Mouse (Mus musculus) intestine, embryonic 15.5 days (tissue): ENCODE data around the gene Gm20662. TPM values are rescaled to one million over a fixed set of nuclear protein-coding genes. Genes with fewer than 3 reads are reported as not detected.

Experiments used
- ATAC-seq: fragments of 200-750 bp; cut with Nextera tagmentation; 2 replicates; pipeline ENCODE4 v1.8.0; 2017; ENCODE audit warnings: moderate TSS enrichment, moderate library complexity
- H3K27ac ChIP-seq: fragments of 300-500 bp; sonication (generic); 2 replicates; pipeline ENCODE4 v1.5.1; 2015; ENCODE audit warnings: mild to moderate bottlenecking, inconsistent platforms
- H3K27me3 ChIP-seq: fragments of 300-500 bp; sonication (generic); replicated peaks from 2 replicates; pipeline ENCODE4 v1.6.1; 2015; ENCODE audit warnings: inconsistent platforms
- H3K36me3 ChIP-seq: fragments of 300-500 bp; sonication (generic); 2 replicates; pipeline ENCODE4 v1.6.1; 2015; ENCODE audit warnings: inconsistent platforms
- H3K4me1 ChIP-seq: fragments of 300-500 bp; sonication (generic); replicated peaks from 2 replicates; pipeline ENCODE4 v1.6.1; 2015; ENCODE audit warnings: inconsistent platforms
- H3K4me2 ChIP-seq: fragments of 300-500 bp; sonication (generic); replicated peaks from 2 replicates; pipeline ENCODE4 v1.6.1; 2015; ENCODE audit warnings: mild to moderate bottlenecking, inconsistent platforms
- H3K4me3 ChIP-seq: fragments of 300-500 bp; sonication (generic); replicated peaks from 2 replicates; pipeline ENCODE4 v1.5.1; 2015; ENCODE audit warnings: inconsistent platforms
- H3K9ac ChIP-seq: fragments of 300-500 bp; sonication (generic); 2 replicates; pipeline ENCODE4 v1.6.1; 2015; ENCODE audit warnings: inconsistent platforms
- H3K9me3 ChIP-seq: fragments of 300-500 bp; sonication (generic); 2 replicates; pipeline ENCODE4 v1.6.1; 2016; ENCODE audit warnings: inconsistent platforms
- WGBS: fragments of 180-500 bp; shearing (Covaris S2); methylation state at CpG from one replicate; pipeline ENCODE4 v1.1.7; 2015; 5-methylcytosine and 5-hydroxymethylcytosine counted together
- polyA plus RNA-seq: library from polyadenylated mRNA; unstranded; fragments of >200 nt; fragmentation: Nextera tagmentation; extraction: Ambion mirVana; gene quantifications from 2 replicates; pipeline ENCODE4 v1.2.1, GENCODE M21; 2015

Gm20662 gene
- polyA plus RNA-seq, 1 experiment from 2014 or later = 0.10 TPM

DNA sequence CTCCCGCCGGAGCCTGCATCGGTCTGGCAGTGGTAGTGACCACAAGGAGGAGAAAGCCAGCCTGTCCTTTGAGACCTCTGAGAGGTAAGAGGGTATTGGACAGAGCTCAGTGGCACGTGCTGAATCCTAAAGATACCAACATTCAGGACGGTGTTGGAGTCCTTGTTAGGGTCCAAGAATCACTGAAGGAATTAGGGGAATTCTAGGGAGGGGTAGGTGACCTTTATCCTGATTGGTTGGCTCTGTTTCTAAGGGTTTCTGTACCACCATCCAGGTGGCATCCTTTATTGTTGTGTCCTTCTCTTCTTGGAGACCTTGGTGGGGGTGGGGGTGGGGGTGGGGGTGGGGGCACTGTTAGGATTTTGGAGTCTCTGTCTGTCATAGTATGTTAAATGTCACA, 36.0 kb downstream of the Gm20662 start:
- WGBS = 93% methylated on average over 5 of the region's 5 CpGs
- no peak for ATAC-seq
- H3K27ac ChIP-seq = no peak overlapping the region
- H3K27me3 ChIP-seq = no peaks in the 10 kb centered on the region
- no peaks in the 10 kb centered on the region for H3K4me1 ChIP-seq
- H3K4me2 ChIP-seq = no peak overlapping the region
- no peak overlapping the region for H3K9ac ChIP-seq
- H3K9me3 ChIP-seq = no peaks in the 10 kb centered on the region
- no peak overlapping the region for H3K4me3 ChIP-seq
- H3K36me3 ChIP-seq = peaks cover 24% of the 10 kb centered on the region

DNA sequence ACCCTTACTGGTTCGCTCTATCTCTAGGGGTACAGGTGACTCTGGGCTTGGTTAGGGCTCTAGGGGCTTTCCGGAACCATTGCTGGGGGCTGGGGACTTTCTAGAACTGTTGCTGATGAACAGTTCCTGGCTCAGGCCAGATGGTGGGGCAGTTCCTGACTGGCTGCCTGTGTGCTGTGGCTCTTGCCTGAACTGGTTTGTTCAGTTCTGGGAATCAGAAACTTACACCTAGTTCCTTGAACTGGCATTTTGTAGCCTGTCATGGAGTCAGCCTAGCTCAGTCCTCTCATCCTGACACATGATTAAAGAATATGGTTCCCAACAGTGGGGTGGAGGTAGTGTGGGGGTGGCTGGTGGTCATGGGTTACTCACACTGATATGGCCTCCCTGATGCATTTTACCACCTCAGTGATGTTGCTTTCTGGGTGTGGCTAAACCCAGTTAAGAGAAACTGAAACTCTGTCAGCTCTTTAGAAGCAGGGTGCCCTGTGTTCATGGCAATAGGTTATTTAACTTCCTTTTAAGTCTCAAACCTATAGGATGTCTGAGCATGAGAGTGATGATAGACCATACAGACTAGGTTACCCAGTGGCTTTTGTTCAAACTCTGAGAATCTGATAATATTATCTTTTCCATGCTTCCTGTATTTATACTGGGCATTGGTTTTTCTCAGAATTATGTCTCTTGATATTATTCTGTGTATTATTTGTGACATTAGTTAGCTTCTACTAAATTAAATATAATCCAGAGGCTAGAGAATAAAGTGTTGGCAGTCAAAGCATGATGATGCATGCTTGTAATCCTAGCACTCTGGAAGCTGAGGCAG, 39.4 kb downstream of the Gm20662 start:
- Histone ChIP-seq H3K27me3 (no peaks in the 10 kb centered on the region), H3K4me3 (no peak overlapping the region), H3K4me2 (no peak overlapping the region), H3K4me1 (no peaks in the 10 kb centered on the region), H3K9ac (no peak overlapping the region), H3K9me3 (no peaks in the 10 kb centered on the region), H3K36me3 (peaks cover 20% of the 10 kb centered on the region), H3K27ac (0 out of 2 replicates have a peak overlapping the region, but pooled peaks have one; percentile 3)
- ATAC-seq = peak; percentile 83
- WGBS = 90% methylated on average over 2 of the region's 2 CpGs

DNA sequence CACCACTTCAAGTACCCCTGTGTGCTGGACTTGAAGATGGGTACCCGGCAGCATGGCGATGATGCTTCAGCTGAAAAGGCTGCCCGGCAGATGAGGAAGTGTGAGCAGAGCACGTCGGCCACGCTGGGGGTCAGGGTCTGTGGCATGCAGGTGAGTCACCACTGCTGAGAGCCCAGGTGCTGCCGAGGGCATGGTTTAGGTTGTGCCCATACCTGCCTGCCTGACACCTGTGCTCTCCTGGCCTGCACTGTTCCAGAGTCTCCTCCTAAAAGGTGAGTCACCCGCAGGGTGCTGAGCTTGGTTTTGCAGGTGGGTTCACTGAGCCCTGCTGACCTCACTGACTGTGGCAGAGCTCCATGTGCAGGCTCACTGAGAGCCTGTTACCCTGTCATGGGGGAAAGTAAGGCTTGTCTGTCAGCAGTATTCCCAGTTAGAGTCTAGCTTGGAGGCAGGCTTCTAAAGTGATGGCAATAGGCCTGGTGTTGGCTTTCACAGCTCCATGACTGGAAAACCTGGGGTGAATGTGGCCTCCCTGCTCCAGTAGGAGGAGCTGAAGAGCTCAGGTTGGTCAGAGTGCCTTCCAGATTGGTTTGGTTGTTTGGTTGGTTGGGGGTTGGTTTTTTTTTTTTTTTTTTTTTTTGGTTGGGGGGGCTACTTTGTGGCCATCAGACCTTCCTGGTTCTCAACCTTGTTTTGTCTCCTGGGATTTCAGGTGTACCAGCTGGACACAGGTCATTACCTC, 48.8 kb downstream of the Gm20662 start:
- 97% methylated on average over 8 of the region's 8 CpGs for WGBS
- no peak overlapping the region for H3K4me2 ChIP-seq
- H3K4me3 ChIP-seq = no peak overlapping the region
- ATAC-seq = no peak
- no peak overlapping the region for H3K27ac ChIP-seq
- H3K4me1 ChIP-seq = peaks cover 18% of the 10 kb centered on the region
- H3K36me3 ChIP-seq = peaks cover 33% of the 10 kb centered on the region
- H3K27me3 ChIP-seq = no peaks in the 10 kb centered on the region
- H3K9me3 ChIP-seq = no peaks in the 10 kb centered on the region
- no peak overlapping the region for H3K9ac ChIP-seq

DNA sequence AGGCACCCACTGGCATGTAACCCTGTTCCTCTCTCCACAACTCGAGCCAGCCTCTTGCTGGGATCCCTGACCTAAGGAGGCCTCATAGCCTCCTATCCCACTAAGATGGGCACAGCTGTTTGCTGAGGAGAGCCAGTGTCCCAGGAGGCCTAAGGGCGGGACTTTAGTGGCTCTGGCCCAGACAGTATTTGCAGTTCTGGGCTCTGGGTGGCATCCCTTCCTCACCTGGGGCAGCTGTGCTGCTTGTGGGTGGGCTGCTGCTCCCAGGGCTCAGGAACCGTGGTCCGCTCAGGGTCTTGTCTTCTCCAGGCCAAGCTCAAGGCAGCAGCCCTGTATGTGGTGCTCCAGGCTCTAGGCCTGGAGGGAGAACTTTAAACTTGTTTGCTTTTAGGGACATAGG, 50.4 kb downstream of the Gm20662 start:
- Histone ChIP-seq H3K27me3 (no peaks in the 10 kb centered on the region), H3K36me3 (peaks cover 40% of the 10 kb centered on the region), H3K9ac (no peak overlapping the region), H3K4me2 (no peak overlapping the region), H3K4me1 (peaks cover 29% of the 10 kb centered on the region), H3K27ac (no peak overlapping the region), H3K9me3 (no peaks in the 10 kb centered on the region), H3K4me3 (no peak overlapping the region)
- 95% methylated on average over 4 of the region's 4 CpGs for WGBS
- ATAC-seq = no peak

DNA sequence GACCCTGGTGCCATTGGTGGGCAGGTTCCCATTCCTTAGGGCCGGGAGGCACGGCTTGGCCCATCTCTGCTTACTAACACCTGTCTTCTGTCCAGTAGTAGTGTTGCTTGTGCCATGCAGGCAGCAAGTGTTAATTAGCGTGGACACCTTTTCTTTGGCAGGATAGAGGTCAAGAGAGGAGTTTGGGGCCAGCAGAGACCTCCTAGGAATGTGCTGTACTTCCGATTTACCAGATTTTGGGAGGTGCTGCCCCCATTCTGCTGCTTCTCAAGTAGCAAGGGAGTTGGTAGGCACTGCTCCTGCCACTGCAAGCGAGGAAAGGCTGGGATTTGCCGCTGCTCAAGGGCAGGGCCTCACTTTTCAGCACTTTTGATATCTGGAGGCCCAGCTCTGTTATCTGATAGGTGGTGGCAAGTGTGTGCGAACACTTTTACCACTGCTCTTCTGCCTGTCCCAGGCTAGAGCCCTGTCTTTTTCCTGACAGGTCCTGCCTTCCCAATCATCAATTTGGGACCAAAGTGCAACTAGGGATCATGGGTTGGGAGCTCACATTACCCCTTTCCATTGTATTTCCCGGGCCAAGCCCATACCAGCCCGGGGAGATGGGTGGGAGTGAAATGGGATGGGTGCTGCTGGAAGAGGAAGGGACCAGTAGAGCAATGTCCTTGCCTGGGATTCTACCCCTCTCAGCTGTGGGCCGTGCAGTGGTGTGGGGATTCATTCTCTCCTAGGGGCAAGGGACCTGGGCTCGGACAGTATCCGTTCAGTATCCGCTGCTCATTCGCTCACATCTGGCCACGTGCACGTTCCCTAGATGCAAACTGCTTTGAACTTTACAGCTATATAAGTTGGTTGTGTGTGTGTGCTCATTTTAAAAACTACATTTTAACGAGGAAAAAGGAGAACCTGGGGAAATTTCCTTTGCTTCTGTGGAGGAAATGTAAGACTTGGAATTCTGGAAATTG, 51.7 kb downstream of the Gm20662 start:
- H3K9ac ChIP-seq = peak overlapping the region; percentile 28
- H3K4me1 ChIP-seq = peaks cover 35% of the 10 kb centered on the region
- H3K4me2 ChIP-seq = peak overlapping the region; percentile 73
- no peaks in the 10 kb centered on the region for H3K27me3 ChIP-seq
- no peak for ATAC-seq
- peak overlapping the region; percentile 64 for H3K27ac ChIP-seq
- 46% methylated on average over 17 of the region's 17 CpGs for WGBS
- no peaks in the 10 kb centered on the region for H3K9me3 ChIP-seq
- H3K4me3 ChIP-seq = peak overlapping the region; percentile 64
- H3K36me3 ChIP-seq = peaks cover 34% of the 10 kb centered on the region

DNA sequence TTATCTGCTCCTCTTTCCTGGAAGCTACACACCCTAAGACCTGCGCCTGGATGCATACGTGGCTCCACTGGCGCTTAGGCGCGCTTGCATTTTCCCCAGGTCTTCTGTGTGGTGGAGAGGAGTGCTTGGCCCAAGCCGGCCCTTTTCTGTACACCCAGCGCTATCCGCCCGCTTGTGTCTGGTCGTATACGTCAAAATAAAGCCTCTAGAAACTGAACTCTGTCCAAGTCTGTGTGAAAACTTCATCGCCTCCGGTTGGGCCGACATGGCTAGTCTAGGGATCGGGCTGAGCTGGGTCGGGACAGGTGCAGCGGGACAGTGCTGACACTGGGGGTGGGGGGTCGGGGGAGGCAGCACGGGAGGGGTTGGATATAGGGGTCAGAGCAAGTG, 52.4 kb downstream of the Gm20662 start:
- ATAC-seq = peak; percentile 13
- Histone ChIP-seq H3K27me3 (no peaks in the 10 kb centered on the region), H3K4me2 (peak overlapping the region; percentile 73), H3K4me1 (peaks cover 42% of the 10 kb centered on the region), H3K4me3 (peak overlapping the region; percentile 64), H3K9ac (peak overlapping the region; percentile 28), H3K36me3 (peaks cover 31% of the 10 kb centered on the region), H3K9me3 (no peaks in the 10 kb centered on the region), H3K27ac (peak overlapping the region; percentile 64)
- WGBS = under 1% methylated on average over 19 of the region's 19 CpGs

DNA sequence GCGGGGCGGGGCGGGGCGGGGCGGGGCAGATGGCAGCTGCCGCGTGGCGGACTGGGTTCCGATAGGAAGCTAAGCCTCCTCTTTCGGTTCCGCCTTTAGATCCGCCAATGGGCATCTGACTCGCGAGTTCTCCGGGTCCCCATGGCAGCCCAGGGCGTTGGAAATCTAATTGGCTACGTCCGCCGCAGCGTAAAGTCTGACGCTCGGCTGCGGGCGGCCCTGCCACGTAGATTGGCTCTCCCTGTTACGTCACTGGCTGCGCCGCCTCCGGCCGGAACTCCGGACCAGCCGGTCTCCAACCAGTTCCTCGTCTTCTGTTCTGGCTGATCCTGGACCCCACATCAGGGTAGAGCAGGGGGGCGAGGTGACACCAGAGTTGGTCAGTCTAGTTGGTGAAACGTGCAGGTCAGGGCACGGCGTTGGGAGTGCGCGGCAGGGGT, 52.9 kb downstream of the Gm20662 start, which contains the start of gene Gmppb:
Gene Gmppb (plus strand): TSS at position 227 of the 440 bp plus-strand sequence.
- Histone ChIP-seq H3K9ac (peak within 1 kb of the TSS; percentile 61), H3K4me2 (peak within 1 kb of the TSS; percentile 86), H3K27me3 (no peaks in the 10 kb centered on the region), H3K27ac (peak within 1 kb of the TSS; percentile 73), H3K4me3 (peak within 1 kb of the TSS; percentile 64), H3K4me1 (peaks cover 45% of the 10 kb centered on the region), H3K9me3 (no peaks in the 10 kb centered on the region), H3K36me3 (peaks cover 34% of the 10 kb centered on the region)
- WGBS = under 1% methylated on average over 32 of the region's 39 CpGs
- ATAC-seq = peak; percentile 95

DNA sequence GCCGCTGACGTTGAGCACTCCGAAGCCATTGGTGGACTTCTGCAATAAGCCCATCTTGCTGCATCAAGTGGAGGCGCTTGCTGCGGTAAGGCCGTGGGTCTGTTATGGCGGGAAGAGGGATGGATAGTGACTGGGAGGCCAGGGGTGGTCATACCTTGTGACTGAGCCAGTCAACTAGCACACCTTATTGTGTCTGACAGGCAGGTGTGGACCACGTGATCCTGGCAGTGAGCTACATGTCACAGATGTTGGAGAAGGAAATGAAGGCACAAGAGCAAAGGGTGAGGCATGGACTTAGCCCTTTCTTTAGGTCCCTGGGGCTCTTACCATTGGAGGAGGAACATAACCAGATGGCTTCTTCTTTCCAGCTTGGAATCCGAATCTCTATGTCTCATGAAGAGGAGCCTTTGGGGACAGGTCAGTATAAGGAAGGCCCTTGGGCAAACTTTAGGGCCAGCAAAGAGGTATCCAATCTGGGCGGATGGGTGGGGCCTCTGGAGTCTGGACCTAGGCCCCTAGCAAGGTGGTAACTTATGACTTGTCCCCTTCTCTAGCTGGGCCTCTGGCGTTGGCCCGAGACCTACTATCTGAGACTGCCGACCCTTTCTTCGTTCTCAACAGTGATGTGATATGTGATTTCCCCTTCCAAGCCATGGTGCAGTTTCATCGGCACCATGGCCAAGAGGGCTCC, 53.6 kb downstream of the Gm20662 start:
- peaks cover 41% of the 10 kb centered on the region for H3K36me3 ChIP-seq
- ATAC-seq = peak; percentile 61
- 35% methylated on average over 15 of the region's 15 CpGs for WGBS
- H3K4me2 ChIP-seq = peak overlapping the region; percentile 86
- H3K9ac ChIP-seq = peak overlapping the region; percentile 61
- H3K27ac ChIP-seq = peak overlapping the region; percentile 73
- peaks cover 49% of the 10 kb centered on the region for H3K4me1 ChIP-seq
- H3K27me3 ChIP-seq = no peaks in the 10 kb centered on the region
- H3K9me3 ChIP-seq = no peaks in the 10 kb centered on the region
- H3K4me3 ChIP-seq = peak overlapping the region; percentile 64

DNA sequence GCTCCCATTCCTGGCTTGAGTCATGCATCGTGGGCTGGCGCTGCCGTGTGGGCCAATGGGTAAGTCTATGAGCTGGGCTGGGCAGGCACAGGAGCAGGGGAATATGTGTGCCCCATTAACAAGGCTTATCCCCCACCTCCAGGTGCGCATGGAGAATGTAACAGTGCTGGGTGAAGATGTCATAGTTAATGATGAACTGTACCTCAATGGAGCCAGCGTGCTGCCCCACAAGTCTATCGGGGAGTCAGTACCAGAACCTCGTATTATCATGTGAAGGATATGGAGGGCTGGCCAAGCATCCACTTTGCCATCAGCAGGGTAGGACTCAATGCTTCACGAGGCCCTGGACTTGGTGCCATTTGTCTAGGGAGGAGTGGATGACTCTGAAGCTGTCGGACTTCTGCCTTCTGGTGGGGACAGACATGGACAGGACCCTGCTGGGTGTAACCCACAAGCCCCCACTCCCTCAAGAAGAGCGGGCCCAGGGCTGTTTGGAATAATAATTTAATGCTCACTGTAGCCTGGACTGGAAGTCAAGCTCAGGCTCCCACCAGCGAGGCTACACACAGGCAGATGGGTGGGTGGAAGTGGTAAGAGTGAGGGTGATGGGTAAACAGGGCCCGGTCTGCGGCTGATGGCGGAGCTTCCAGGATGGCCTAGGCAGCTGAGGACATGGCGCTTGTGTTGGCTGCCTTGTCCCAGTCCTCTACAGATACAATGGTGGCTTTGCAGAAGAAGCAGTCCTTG, 55.2 kb downstream of the Gm20662 start:
- Histone ChIP-seq H3K27me3 (no peaks in the 10 kb centered on the region), H3K9me3 (no peaks in the 10 kb centered on the region), H3K27ac (no peak overlapping the region), H3K4me1 (peaks cover 49% of the 10 kb centered on the region), H3K4me2 (peak overlapping the region; percentile 86; the same call in 1 of the 2 replicates), H3K4me3 (no peak overlapping the region), H3K36me3 (peaks cover 32% of the 10 kb centered on the region), H3K9ac (0 out of 2 replicates have a peak overlapping the region, but pooled peaks have one; percentile 4)
- WGBS = 95% methylated on average over 15 of the region's 15 CpGs
- no peak for ATAC-seq

DNA sequence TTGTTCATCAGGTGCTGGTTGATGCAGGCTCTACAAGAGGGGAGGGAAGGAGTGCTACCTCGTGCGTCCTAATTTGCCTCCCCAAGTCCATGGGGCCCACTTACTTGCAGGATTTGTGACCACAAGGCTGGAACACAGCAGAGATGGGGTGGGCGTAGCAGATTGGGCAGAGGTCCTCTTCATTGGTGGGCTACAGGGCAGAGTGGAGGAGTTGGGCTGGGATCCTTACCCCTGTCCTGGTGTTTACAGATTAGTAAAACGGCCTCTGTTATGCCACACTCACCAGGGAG, 55.7 kb downstream of the Gm20662 start:
- no peak overlapping the region for H3K27ac ChIP-seq
- peaks cover 49% of the 10 kb centered on the region for H3K4me1 ChIP-seq
- ATAC-seq = no peak
- peaks cover 29% of the 10 kb centered on the region for H3K36me3 ChIP-seq
- no peaks in the 10 kb centered on the region for H3K27me3 ChIP-seq
- no peak overlapping the region for H3K4me2 ChIP-seq
- H3K9ac ChIP-seq = no peak overlapping the region
- H3K4me3 ChIP-seq = no peak overlapping the region
- no peaks in the 10 kb centered on the region for H3K9me3 ChIP-seq
- 74% methylated on average over 4 of the region's 4 CpGs for WGBS

DNA sequence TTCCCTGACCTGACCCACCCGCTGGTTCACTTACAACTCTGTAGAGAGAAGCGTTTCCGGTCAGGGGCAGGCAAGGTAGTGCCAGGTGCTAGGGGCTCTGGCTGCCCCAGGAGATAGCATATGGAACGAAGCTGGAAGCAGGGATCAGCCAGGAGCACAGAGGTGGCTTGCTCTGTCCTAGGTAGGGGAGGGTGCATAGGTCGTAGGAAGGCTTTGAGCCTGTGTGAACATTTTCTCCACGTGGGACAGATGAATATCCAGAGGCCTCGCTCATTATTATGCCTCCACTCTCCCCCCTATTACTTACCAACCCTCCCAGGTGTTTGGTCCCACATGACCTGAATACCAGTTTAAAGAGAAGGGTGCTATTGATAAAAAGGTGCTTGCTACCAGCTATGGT, 56.3 kb downstream of the Gm20662 start:
- H3K4me3 ChIP-seq = no peak overlapping the region
- no peak overlapping the region for H3K4me2 ChIP-seq
- 78% methylated on average over 7 of the region's 7 CpGs for WGBS
- H3K27me3 ChIP-seq = no peaks in the 10 kb centered on the region
- ATAC-seq = no peak
- H3K9me3 ChIP-seq = no peaks in the 10 kb centered on the region
- H3K9ac ChIP-seq = no peak overlapping the region
- peak overlapping the region; percentile 32; the same call in 1 of the 2 replicates for H3K27ac ChIP-seq
- H3K36me3 ChIP-seq = peaks cover 26% of the 10 kb centered on the region
- H3K4me1 ChIP-seq = peaks cover 47% of the 10 kb centered on the region
